ENCODE assay signal across 8 mouse cellular contexts in genomic region chr1:78659270-78659823, GRCm38 (mm10). TPM values are rescaled to one million over a fixed set of nuclear protein-coding genes. Genes with fewer than 3 reads are reported as not detected.
A peak's percentile ranks its signal among the peaks of the same experiment; 100 is the strongest.
DNase-seq lines count a peak whose midpoint lies in the region; ATAC-seq and TF ChIP-seq lines count a peak whose summit lies in the region.

No protein-coding gene starts in this region.

- peak overlapping the region; percentile 94 for H3ac ChIP-seq in myocyte (ENCODE audit: control insufficient read depth, insufficient read length)

- peak overlapping the region; percentile 95 for H3K9ac ChIP-seq in kidney, embryonic 15.5 days
- H3K9ac ChIP-seq in hindbrain, embryonic 16.5 days (ENCODE audit: low read depth, low read length): peak overlapping the region; percentile 97

- no peak for DNase-seq in kidney, postnatal 36 days
- DNase-seq in c-Kit-positive CD71-positive TER-119-positive erythroid progenitor cells, embryonic 14.5 days (ENCODE audit: low spot score): peak; percentile 6
- DNase-seq in adrenal gland, postnatal 36 days: no peak
- DNase-seq in layer of hippocampus, adult 11-12 months (ENCODE audit: low spot score): no peak
- DNase-seq in cerebellum, adult 11-12 months: no peak

- peaks cover 32% of the 10 kb centered on the region for H3K4me1 ChIP-seq in kidney, embryonic 15.5 days
- peaks cover 21% of the 10 kb centered on the region for H3K4me1 ChIP-seq in hindbrain, embryonic 16.5 days (ENCODE audit: control insufficient read depth, insufficient read depth, low read depth, low read length)

- peak overlapping the region; percentile 74 for H3K4me2 ChIP-seq in kidney, embryonic 15.5 days
- H3K4me2 ChIP-seq in hindbrain, embryonic 16.5 days (ENCODE audit: low read length): peak overlapping the region; percentile 86
- H3K4me2 ChIP-seq in myocyte (ENCODE audit: low read depth): peak overlapping the region; percentile 96

- H3K79me2 ChIP-seq in myocyte (ENCODE audit: control insufficient read depth, insufficient read depth): peaks cover 65% of the 10 kb centered on the region

- no peaks in the 10 kb centered on the region for H3K27me3 ChIP-seq in kidney, embryonic 15.5 days
- H3K27me3 ChIP-seq in hindbrain, embryonic 16.5 days (replicated peaks; ENCODE audit: control insufficient read depth, insufficient read depth, low read length): no peaks in the 10 kb centered on the region
- no peaks in the 10 kb centered on the region for H3K27me3 ChIP-seq in myocyte (ENCODE audit: control insufficient read depth, insufficient read depth, insufficient read length)

- WGBS in kidney, embryonic 15.5 days: 27% methylated on average over 4 of the region's 4 CpGs
- WGBS in hindbrain, embryonic 16.5 days: 21% methylated on average over 4 of the region's 4 CpGs

- TF ChIP-seq POLR2A in myocyte (IDR thresholded peaks at IDR 0.05; ENCODE audit: insufficient read length, low read depth): no peak

- no peak for ATAC-seq in kidney, embryonic 15.5 days (replicated peaks; ENCODE audit: low FRiP score)
- ATAC-seq in hindbrain, embryonic 16.5 days: no peak

- H3K4me3 ChIP-seq in kidney, embryonic 15.5 days (replicated peaks): peak overlapping the region; percentile 96
- peak overlapping the region; percentile 90 for H3K4me3 ChIP-seq in hindbrain, embryonic 16.5 days (ENCODE audit: low read length)
- peak overlapping the region; percentile 92 for H3K4me3 ChIP-seq in myocyte

- no peaks in the 10 kb centered on the region for H3K9me3 ChIP-seq in kidney, embryonic 15.5 days (replicated peaks)
- no peaks in the 10 kb centered on the region for H3K9me3 ChIP-seq in hindbrain, embryonic 16.5 days (ENCODE audit: control insufficient read depth, low read length)

- H3K36me3 ChIP-seq in kidney, embryonic 15.5 days: peaks cover 6% of the 10 kb centered on the region
- H3K36me3 ChIP-seq in hindbrain, embryonic 16.5 days (ENCODE audit: control insufficient read depth, insufficient read depth, low read length): peaks cover 3% of the 10 kb centered on the region; the same call in 1 of the 2 replicates
- H3K36me3 ChIP-seq in myocyte (ENCODE audit: control insufficient read depth, insufficient read depth): peaks cover 16% of the 10 kb centered on the region

- H3K27ac ChIP-seq in kidney, embryonic 15.5 days: peak overlapping the region; percentile 97; the same call in 1 of the 2 replicates
- H3K27ac ChIP-seq in hindbrain, embryonic 16.5 days (ENCODE audit: low read depth, low read length): no peak overlapping the region

TF ChIP-seq in myocyte, 11 proteins besides CTCF, POLR2A, EP300 and RAD21:
- TF ChIP-seq MYOD1 (IDR thresholded peaks at IDR 0.05; ENCODE audit: control insufficient read depth in 1 of 3, insufficient read length in 2 of 3, low read depth in 2 of 3) (peak in 1 of 3 experiments; percentile 16), REST (IDR thresholded peaks at IDR 0.05; ENCODE audit: insufficient read depth, insufficient read length) (no peak)

RNA-seq across cellular contexts. Expression of gene Utp14b, which starts 1.5 kb away (rescaled TPM):
- 3.2 and 3.7 TPM in 2 replicates for polyA plus RNA-seq in kidney, embryonic 15.5 days (2015; fragmentation: Nextera tagmentation; extraction: Ambion mirVana)
- 1.5 and 1.8 TPM in 2 replicates for polyA plus RNA-seq in hindbrain, embryonic 16.5 days (2015; fragmentation: Nextera tagmentation; extraction: Ambion mirVana)
- 3.0 TPM for polyA plus RNA-seq in myocyte (2012; fragmentation: generic; extraction: Trizol)
- total RNA-seq in adrenal gland, postnatal 36 days (2021): 1 to 10 TPM; 4.1 TPM

RNA-seq across cellular contexts. Expression of gene Acsl3, which starts 1.7 kb away (rescaled TPM):
- 70.2 and 71.6 TPM in 2 replicates for polyA plus RNA-seq in kidney, embryonic 15.5 days (2015; fragmentation: Nextera tagmentation; extraction: Ambion mirVana)
- 106 and 111 TPM in 2 replicates for polyA plus RNA-seq in hindbrain, embryonic 16.5 days (2015; fragmentation: Nextera tagmentation; extraction: Ambion mirVana)
- 106 TPM for polyA plus RNA-seq in myocyte (2012; fragmentation: generic; extraction: Trizol)
- total RNA-seq in adrenal gland, postnatal 36 days (2021): 10 to 100 TPM; 24.6 to 25.0 TPM
